Mouse (Mus musculus) midbrain, embryonic 12.5 days (tissue): ENCODE measurements around the gene Wdr61. TPM values are rescaled to one million over a fixed set of nuclear protein-coding genes. Genes with fewer than 3 reads are reported as not detected.

Experiments used
- ATAC-seq: fragments of 200-750 bp; cut with Nextera tagmentation; 2 replicates; pipeline ENCODE4 v1.8.0; 2017; ENCODE audit warnings: low read depth, moderate TSS enrichment, moderate library complexity; ENCODE audit not compliant: low FRiP score
- H3K27ac ChIP-seq: fragments of 300-500 bp; sonication (generic); replicated peaks from 2 replicates; pipeline ENCODE4 v1.5.1; 2016; ENCODE audit warnings: mild to moderate bottlenecking
- H3K27me3 ChIP-seq: fragments of 300-500 bp; sonication (generic); 2 replicates; pipeline ENCODE4 v1.6.1; 2016; ENCODE audit warnings: mild to moderate bottlenecking
- H3K36me3 ChIP-seq: fragments of 300-500 bp; sonication (generic); 2 replicates; pipeline ENCODE4 v1.6.1; 2016
- H3K4me1 ChIP-seq: fragments of 300-500 bp; sonication (generic); 2 replicates; pipeline ENCODE4 v1.6.1; 2016
- H3K4me2 ChIP-seq: fragments of 300-500 bp; sonication (generic); replicated peaks from 2 replicates; pipeline ENCODE4 v1.6.1; 2016; ENCODE audit warnings: mild to moderate bottlenecking, moderate library complexity
- H3K4me3 ChIP-seq: fragments of 300-500 bp; sonication (generic); 2 replicates; pipeline ENCODE4 v1.5.1; 2016; ENCODE audit warnings: mild to moderate bottlenecking
- H3K9ac ChIP-seq: fragments of 300-500 bp; sonication (generic); replicated peaks from 2 replicates; pipeline ENCODE4 v1.6.1; 2016; ENCODE audit warnings: mild to moderate bottlenecking, moderate library complexity
- H3K9me3 ChIP-seq: fragments of 300-500 bp; sonication (generic); 2 replicates; pipeline ENCODE4 v1.6.1; 2016; ENCODE audit warnings: mild to moderate bottlenecking
- WGBS: fragments of 180-500 bp; shearing (Covaris S2); methylation state at CpG from one replicate; pipeline ENCODE4 v1.1.7; 2016; 5-methylcytosine and 5-hydroxymethylcytosine counted together
- polyA plus RNA-seq: library from polyadenylated mRNA; unstranded; fragments of >200 nt; fragmentation: Nextera tagmentation; extraction: Ambion mirVana; gene quantifications from 2 replicates; pipeline ENCODE4 v1.2.1, GENCODE M21; 2016

Gene Wdr61
- polyA plus RNA-seq, 1 experiment from 2014 or later, result 128 TPM

DNA sequence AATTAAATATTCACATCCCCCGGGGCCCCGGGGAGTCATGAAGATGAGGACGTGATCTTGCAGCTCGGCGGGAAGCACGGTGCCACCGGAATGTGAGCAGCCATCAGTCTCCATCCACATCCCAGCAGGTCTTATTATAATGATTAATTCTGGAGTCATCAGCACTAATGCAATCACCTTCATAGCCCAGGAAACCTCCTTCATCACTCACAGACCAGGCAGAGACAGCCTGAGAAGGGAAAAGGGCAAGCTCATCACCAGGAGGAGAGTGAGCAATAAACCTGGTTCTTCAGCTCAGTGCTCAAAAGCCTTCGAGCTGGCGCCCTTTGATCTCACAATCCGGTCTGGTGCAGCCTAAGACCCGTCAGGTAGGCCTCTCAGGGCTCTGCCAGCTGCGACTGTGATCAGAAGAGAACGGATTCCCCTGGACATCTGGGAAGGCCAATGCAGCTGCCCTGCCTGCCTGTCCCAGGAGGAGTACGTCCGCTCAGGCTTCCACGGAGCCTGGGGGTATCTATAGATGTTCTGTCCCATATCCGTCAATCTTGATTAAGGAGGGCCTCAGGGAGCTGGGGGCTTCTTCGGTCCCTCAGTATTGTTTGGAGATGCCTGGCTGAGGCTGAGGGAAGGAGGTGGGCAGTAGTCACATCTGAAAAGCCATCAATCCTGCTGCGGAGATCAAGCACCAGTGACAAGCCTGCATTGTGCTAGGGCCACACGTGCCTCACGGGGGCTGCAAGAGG lies 18.1 kb upstream of the Wdr61 start:
- ATAC-seq, result peak; percentile 66
- H3K4me2 ChIP-seq, result 0 out of 2 replicates have a peak overlapping the region, but pooled peaks have one; percentile 6
- H3K9me3 ChIP-seq, result no peaks in the 10 kb centered on the region
- WGBS, result 34% methylated on average over 21 of the region's 21 CpGs
- peaks cover 10% of the 10 kb centered on the region for H3K4me1 ChIP-seq
- H3K27ac ChIP-seq, result peak overlapping the region; percentile 32; the same call in 1 of the 2 replicates
- H3K27me3 ChIP-seq, result peaks cover 6% of the 10 kb centered on the region; the same call in 1 of the 2 replicates
- no peaks in the 10 kb centered on the region for H3K36me3 ChIP-seq
- no peak overlapping the region; the same call in 1 of the 2 replicates for H3K9ac ChIP-seq
- H3K4me3 ChIP-seq, result no peak overlapping the region

DNA sequence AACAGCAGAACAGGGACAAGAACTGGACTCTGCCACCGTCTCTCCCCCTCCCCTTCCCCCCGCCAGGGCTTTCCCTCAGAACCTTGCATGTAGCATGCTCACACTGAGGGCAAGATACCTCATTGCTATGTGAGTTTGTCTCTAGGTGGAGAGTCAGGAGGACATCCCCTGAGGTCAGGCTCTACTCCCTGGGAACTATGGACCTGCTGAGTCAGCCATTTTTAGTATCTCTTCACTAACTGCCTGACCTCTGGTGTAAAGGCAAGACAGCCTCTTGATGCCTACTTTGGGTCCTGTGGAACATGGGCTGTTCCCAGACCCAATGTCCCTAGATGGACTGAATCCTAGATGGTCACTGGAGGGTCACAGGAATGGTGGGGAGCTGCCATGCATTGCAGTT lies 17.4 kb upstream of the Wdr61 start:
- 88% methylated on average over 2 of the region's 2 CpGs for WGBS
- peaks cover 6% of the 10 kb centered on the region; the same call in 1 of the 2 replicates for H3K27me3 ChIP-seq
- ATAC-seq, result no peak
- peaks cover 10% of the 10 kb centered on the region for H3K4me1 ChIP-seq
- no peak overlapping the region for H3K4me2 ChIP-seq
- H3K4me3 ChIP-seq, result no peak overlapping the region
- no peak overlapping the region for H3K9ac ChIP-seq
- peak overlapping the region; percentile 32; the same call in 1 of the 2 replicates for H3K27ac ChIP-seq
- no peaks in the 10 kb centered on the region for H3K36me3 ChIP-seq
- H3K9me3 ChIP-seq, result no peaks in the 10 kb centered on the region

DNA sequence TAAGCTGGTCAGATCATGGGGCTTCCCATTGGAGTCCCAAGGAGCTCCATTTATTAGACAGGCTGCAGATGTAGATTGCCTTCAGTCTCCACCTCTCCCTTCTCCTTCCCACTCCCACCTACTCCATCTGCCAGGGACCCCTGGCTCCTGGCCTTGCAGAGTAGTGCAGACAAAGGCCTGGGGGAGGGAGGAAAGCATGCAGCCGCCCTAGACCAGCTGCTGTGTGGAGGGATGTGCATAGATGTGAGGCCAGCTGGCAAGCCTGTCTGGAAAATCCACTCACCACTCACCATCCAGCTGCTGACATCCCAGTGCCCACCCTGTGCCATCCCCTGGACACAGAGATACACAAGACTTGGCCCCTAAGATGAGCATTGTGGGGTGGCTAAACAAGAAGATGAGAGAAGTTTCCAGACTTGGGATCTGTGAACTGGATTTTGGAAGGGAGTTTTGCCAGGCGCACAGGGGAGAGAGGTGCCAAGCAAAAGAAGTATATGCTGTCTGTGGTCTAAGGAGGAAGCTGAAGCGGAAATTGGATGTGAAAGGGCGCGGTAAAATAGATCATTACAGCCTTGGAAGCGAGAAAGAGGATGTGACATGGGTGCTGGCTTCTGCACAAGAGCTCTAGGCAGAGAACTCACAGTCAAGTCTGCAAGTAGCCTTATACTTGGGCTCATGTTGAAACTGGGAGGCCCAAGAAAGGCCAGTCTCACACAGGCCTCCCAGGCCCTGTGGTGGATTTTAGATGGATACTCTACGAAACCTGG lies 16.1 kb upstream of the Wdr61 start:
- Histone ChIP-seq H3K9ac (no peak overlapping the region), H3K4me1 (peaks cover 19% of the 10 kb centered on the region), H3K27me3 (peaks cover 6% of the 10 kb centered on the region; the same call in 1 of the 2 replicates), H3K36me3 (no peaks in the 10 kb centered on the region), H3K27ac (no peak overlapping the region), H3K9me3 (no peaks in the 10 kb centered on the region), H3K4me2 (no peak overlapping the region), H3K4me3 (no peak overlapping the region)
- ATAC-seq, result no peak
- WGBS, result 80% methylated on average over 7 of the region's 7 CpGs

DNA sequence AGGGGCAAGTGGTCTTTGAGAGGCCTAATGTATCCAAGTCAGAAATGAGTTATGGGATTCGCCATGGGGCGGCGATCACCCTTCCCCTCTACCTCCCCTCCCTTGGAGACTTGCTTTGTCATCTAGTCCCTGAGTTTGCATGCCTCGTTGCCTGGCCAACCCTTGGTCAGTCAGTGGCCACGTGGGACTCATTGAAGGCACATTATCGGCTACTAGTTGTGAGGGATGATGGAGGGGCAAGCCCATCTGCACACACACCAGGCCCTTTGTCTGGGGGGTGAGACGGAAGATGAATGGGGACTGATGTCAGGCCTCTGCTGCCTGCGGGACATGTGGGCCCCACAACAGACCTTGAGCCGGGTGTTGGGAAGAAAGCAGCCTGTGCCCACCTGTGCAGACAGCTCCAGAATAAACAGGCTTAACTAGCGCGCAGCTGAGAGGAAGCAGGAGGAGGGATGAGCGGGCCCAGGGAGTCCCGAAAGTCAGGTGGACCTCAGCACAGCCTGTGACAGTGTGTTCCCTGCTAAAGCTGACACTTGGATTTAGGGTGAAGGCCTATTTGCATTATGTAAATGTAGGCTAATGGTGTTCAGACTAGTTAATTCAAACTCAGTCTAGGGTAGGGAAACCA lies 11.5 kb upstream of the Wdr61 start:
- WGBS, result 57% methylated on average over 13 of the region's 13 CpGs
- Histone ChIP-seq H3K4me2 (no peak overlapping the region), H3K4me3 (no peak overlapping the region), H3K9me3 (no peaks in the 10 kb centered on the region), H3K27me3 (no peaks in the 10 kb centered on the region), H3K27ac (no peak overlapping the region), H3K36me3 (no peaks in the 10 kb centered on the region), H3K4me1 (peaks cover 9% of the 10 kb centered on the region; the same call in 1 of the 2 replicates), H3K9ac (no peak overlapping the region)
- peak; percentile 47 for ATAC-seq

DNA sequence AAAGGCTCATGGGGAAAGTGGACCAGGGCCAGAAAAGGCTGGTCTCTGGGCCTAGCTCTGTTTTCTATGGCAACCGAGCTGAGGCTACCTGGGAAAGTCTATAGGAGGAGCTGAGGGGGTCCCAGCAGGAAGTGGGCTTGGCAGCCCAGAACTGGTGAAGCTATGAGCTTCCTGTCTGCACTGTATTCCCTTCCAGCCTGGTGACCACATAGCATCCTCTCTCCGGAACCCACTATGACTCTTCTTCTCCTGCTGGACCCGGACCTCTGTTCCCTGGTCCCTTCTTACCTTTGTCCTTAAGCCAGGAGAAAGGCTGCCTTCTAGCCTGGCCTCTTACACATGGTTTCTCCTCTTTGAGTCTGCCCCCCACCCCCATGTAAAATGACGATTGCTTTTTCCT lies 9.6 kb upstream of the Wdr61 start:
- H3K9ac ChIP-seq, result no peak overlapping the region
- H3K4me2 ChIP-seq, result no peak overlapping the region
- peaks cover 16% of the 10 kb centered on the region for H3K4me1 ChIP-seq
- no peaks in the 10 kb centered on the region for H3K36me3 ChIP-seq
- no peak overlapping the region for H3K4me3 ChIP-seq
- H3K9me3 ChIP-seq, result no peaks in the 10 kb centered on the region
- ATAC-seq, result no peak
- H3K27me3 ChIP-seq, result no peaks in the 10 kb centered on the region
- H3K27ac ChIP-seq, result no peak overlapping the region
- 90% methylated on average over 4 of the region's 4 CpGs for WGBS

DNA sequence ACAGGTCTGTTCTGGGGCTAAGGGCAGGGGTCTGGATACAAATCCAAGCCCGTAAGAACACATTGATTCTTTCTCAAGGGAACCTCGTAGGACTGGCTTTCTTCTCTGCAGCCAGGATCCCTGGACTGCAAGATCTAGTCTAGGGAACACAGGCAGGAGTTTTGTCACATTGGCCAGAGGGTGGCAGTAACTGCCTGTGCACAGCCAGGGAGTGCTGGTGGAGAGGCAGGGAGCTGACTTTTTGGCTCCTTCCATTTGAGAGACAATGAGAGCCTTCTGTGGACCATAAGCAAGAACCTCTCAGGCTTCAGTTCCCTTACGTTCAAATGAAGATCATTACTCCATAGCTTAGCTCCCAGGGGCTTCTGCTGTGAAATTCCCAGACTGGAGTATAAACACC lies 4.1 kb upstream of the Wdr61 start:
- H3K4me1 ChIP-seq, result peaks cover 13% of the 10 kb centered on the region
- H3K27ac ChIP-seq, result no peak overlapping the region
- no peaks in the 10 kb centered on the region for H3K27me3 ChIP-seq
- H3K9me3 ChIP-seq, result no peaks in the 10 kb centered on the region
- no peaks in the 10 kb centered on the region for H3K36me3 ChIP-seq
- no peak overlapping the region for H3K4me2 ChIP-seq
- H3K9ac ChIP-seq, result no peak overlapping the region
- ATAC-seq, result no peak
- H3K4me3 ChIP-seq, result no peak overlapping the region
- 22% methylated on average over 3 of the region's 3 CpGs for WGBS

DNA sequence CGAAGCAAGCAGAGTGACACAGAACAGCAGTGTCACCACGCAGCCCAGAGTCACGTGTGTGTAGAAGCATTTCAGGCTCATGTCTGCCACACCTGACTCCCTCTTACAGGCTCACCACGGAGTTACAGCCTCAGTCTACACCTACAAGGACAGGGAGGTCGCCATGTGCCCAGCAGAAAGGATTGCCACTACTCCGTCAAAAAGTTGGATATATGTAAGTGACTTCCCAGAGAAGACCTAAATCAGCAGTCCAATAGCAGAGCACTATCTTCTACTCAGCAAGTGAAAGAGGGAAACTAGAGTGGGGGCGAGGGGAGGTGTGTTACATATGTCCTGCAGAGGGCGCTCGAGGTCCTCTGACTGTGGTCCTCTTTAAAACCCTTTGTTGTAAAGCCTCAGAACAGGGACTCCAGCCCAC lies 2.0 kb upstream of the Wdr61 start:
- Histone ChIP-seq H3K27me3 (no peaks in the 10 kb centered on the region), H3K4me1 (peaks cover 22% of the 10 kb centered on the region), H3K9ac (no peak overlapping the region), H3K9me3 (no peaks in the 10 kb centered on the region), H3K4me2 (no peak overlapping the region), H3K27ac (no peak overlapping the region), H3K4me3 (no peak overlapping the region), H3K36me3 (no peaks in the 10 kb centered on the region)
- ATAC-seq, result no peak
- 22% methylated on average over 9 of the region's 9 CpGs for WGBS

DNA sequence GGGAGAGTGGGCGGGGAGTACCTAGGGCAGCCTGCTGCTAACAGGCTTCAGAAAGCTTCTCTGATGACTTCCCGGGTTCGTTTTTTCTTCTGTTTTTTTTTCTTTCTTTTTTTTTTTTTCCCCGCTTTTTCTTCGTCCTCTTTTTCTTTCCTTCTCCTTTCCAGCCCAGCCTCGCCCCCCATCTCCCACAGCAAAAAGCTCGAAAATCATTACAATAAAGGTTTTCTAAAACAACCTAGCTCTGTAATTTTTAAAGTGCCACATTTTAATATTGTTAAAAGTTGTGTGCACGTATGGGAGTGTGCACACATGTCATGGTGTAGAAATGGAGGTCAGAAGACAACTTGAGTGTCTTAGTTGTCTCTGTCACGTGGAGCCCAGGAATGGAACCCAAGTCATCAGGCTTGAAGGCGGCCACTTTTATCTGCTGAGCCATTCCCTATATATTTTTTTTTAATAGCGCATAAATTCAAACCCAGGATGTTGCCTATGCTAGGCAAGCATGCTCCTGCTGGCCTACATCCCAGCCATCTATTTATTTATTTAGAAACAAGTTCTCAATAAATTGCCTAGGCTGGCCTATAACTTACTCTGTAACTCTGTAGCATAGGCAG lies 427 bp upstream of the Wdr61 start:
- peaks cover 3% of the 10 kb centered on the region; the same call in 1 of the 2 replicates for H3K36me3 ChIP-seq
- peak overlapping the region; percentile 81 for H3K4me2 ChIP-seq
- H3K27me3 ChIP-seq, result no peaks in the 10 kb centered on the region
- H3K9me3 ChIP-seq, result no peaks in the 10 kb centered on the region
- H3K4me1 ChIP-seq, result peaks cover 15% of the 10 kb centered on the region
- WGBS, result 23% methylated on average over 11 of the region's 11 CpGs
- H3K9ac ChIP-seq, result peak overlapping the region; percentile 78
- H3K27ac ChIP-seq, result no peak overlapping the region
- ATAC-seq, result no peak
- peak overlapping the region; percentile 72 for H3K4me3 ChIP-seq

DNA sequence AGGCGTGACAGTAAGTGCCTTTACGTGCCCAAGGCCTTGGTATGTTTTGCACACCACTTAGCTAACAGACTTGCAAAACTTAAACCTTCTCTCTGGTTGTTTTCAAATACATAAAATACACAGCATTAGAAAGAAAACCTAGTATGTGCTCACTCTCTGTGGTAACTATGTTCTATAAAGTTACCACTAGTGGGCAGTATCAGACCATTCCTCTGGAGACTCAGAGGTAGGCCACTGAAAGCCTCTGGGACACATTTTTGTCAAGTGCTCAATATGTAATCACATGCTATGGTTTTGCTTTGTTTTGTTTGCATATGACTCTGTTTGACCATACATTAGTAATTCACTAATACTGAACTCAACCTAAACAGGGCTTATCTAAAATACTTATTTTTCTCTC lies 2.2 kb downstream of the Wdr61 start:
- H3K4me3 ChIP-seq, result no peak overlapping the region
- no peaks in the 10 kb centered on the region for H3K9me3 ChIP-seq
- no peak overlapping the region for H3K4me2 ChIP-seq
- peaks cover 15% of the 10 kb centered on the region for H3K4me1 ChIP-seq
- no peaks in the 10 kb centered on the region for H3K27me3 ChIP-seq
- WGBS, result 93% methylated on average over 2 of the region's 2 CpGs
- no peak for ATAC-seq
- H3K36me3 ChIP-seq, result peaks cover 28% of the 10 kb centered on the region
- H3K9ac ChIP-seq, result no peak overlapping the region
- H3K27ac ChIP-seq, result no peak overlapping the region

DNA sequence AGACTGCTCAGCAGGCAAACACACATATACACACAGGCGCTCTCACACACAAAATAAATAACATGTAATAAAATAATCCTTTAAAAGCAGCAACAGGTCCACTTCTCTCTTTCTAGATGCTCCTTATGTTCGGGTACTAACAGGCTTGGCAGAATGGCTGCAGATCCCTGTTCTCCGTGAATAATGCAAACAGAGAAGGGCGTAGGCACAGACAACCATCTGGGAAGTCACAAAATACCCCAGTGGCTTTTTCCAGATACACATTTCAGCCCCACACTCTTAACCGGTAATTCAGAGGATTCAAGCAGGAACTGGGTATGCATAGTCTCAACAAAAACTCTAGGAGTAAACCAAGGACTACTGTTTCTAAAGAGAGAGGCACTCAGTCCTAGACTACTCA lies 8.0 kb downstream of the Wdr61 start:
- WGBS, result 92% methylated on average over 5 of the region's 5 CpGs
- no peak overlapping the region for H3K4me2 ChIP-seq
- no peak overlapping the region for H3K9ac ChIP-seq

DNA sequence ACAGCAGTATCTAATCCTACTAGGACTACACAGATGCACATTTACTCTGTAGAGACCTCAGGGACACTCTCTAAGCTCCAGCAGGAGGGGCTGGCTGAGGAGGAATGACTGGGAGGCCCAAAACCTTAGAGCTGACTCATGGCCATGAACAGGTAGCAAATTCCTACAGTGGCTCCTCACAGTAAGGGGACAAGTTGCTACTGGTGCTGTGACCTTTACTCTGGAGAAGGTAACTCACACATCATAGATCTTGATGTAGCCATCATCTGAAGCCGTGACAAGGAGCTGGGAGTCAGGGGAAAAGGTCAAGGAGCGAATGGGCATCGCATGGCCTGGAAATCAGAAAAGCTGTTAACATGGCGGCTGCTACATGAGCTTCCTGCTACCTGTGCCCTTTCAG lies 11.7 kb downstream of the Wdr61 start:
- ATAC-seq, result no peak
- Histone ChIP-seq H3K4me1 (no peaks in the 10 kb centered on the region), H3K27ac (no peak overlapping the region), H3K9me3 (no peaks in the 10 kb centered on the region), H3K4me2 (no peak overlapping the region), H3K4me3 (no peak overlapping the region), H3K9ac (no peak overlapping the region), H3K27me3 (no peaks in the 10 kb centered on the region), H3K36me3 (peaks cover 87% of the 10 kb centered on the region)
- 97% methylated on average over 4 of the region's 4 CpGs for WGBS

More for the DNA sequence above, 8.0 kb downstream of the Wdr61 start:
- no peak overlapping the region for H3K27ac ChIP-seq
- H3K4me1 ChIP-seq, result no peaks in the 10 kb centered on the region
- peaks cover 80% of the 10 kb centered on the region for H3K36me3 ChIP-seq
- no peaks in the 10 kb centered on the region for H3K9me3 ChIP-seq
- ATAC-seq, result no peak
- H3K27me3 ChIP-seq, result no peaks in the 10 kb centered on the region
- H3K4me3 ChIP-seq, result no peak overlapping the region
